Mouse (Mus musculus): ENCODE data around the gene Psmd13.

The Psmd13 gene

GRCm38 (mm10) chr7:140848591-140848990 lies 33.2 kb upstream of the Psmd13 start:
- TF ChIP-seq GATA4 (IDR thresholded peaks at IDR 0.05; ENCODE audit: insufficient replicate concordance, low read length), result no peak

- TF ChIP-seq GATA4 (IDR thresholded peaks at IDR 0.05; ENCODE audit: insufficient replicate concordance, low read length), result no peak
Measured at GRCm38 (mm10) chr7:140851916-140852315, 29.9 kb upstream of the Psmd13 start.

- no peak for TF ChIP-seq GATA4 (IDR thresholded peaks at IDR 0.05; ENCODE audit: insufficient replicate concordance, low read length)
Measured at GRCm38 (mm10) chr7:140853386-140853785, 28.4 kb upstream of the Psmd13 start.

- TF ChIP-seq GATA4 (IDR thresholded peaks at IDR 0.05; ENCODE audit: insufficient replicate concordance, low read length), result no peak
Measured at GRCm38 (mm10) chr7:140854483-140854882, 27.3 kb upstream of the Psmd13 start.

GRCm38 (mm10) chr7:140855181-140855580 lies 26.6 kb upstream of the Psmd13 start:
- TF ChIP-seq GATA4 (IDR thresholded peaks at IDR 0.05; ENCODE audit: insufficient replicate concordance, low read length), result no peak

GRCm38 (mm10) chr7:140855860-140856784 lies 25.6 kb upstream of the Psmd13 start, which contains the start of gene Gm45785:
Gm45785 (minus strand) TSS chr7:140856331.
- no peak for TF ChIP-seq GATA4 (IDR thresholded peaks at IDR 0.05; ENCODE audit: insufficient replicate concordance, low read length)

- TF ChIP-seq GATA4 (IDR thresholded peaks at IDR 0.05; ENCODE audit: insufficient replicate concordance, low read length), result peak; percentile 33; the same call in 1 of the 2 replicates
Measured at GRCm38 (mm10) chr7:140856785-140857549, 24.8 kb upstream of the Psmd13 start, which contains the start of gene Ric8a. Ric8a (plus strand) TSS chr7:140856957.

- no peak for TF ChIP-seq GATA4 (IDR thresholded peaks at IDR 0.05; ENCODE audit: insufficient replicate concordance, low read length)
Measured at GRCm38 (mm10) chr7:140857550-140858505, 23.9 kb upstream of the Psmd13 start, which contains the start of gene Bet1l. Bet1l (minus strand) TSS chr7:140857577.

- no peak for TF ChIP-seq GATA4 (IDR thresholded peaks at IDR 0.05; ENCODE audit: insufficient replicate concordance, low read length)
Measured at GRCm38 (mm10) chr7:140858746-140859145, 23.0 kb upstream of the Psmd13 start.

- TF ChIP-seq GATA4 (IDR thresholded peaks at IDR 0.05; ENCODE audit: insufficient replicate concordance, low read length), result no peak
Measured at GRCm38 (mm10) chr7:140859997-140860396, 21.8 kb upstream of the Psmd13 start.

- no peak for TF ChIP-seq GATA4 (IDR thresholded peaks at IDR 0.05; ENCODE audit: insufficient replicate concordance, low read length)
Measured at GRCm38 (mm10) chr7:140860728-140861127, 21.0 kb upstream of the Psmd13 start.

- no peak for TF ChIP-seq GATA4 (IDR thresholded peaks at IDR 0.05; ENCODE audit: insufficient replicate concordance, low read length)
Measured at GRCm38 (mm10) chr7:140864761-140865160, 17.0 kb upstream of the Psmd13 start.

GRCm38 (mm10) chr7:140874224-140874623 lies 7.5 kb upstream of the Psmd13 start:
- no peak for TF ChIP-seq GATA4 (IDR thresholded peaks at IDR 0.05; ENCODE audit: insufficient replicate concordance, low read length)

- TF ChIP-seq GATA4 (IDR thresholded peaks at IDR 0.05; ENCODE audit: insufficient replicate concordance, low read length), result no peak
Measured at GRCm38 (mm10) chr7:140877364-140877763, 4.4 kb upstream of the Psmd13 start.

GRCm38 (mm10) chr7:140879355-140879754 lies 2.4 kb upstream of the Psmd13 start:
- no peak for TF ChIP-seq GATA4 (IDR thresholded peaks at IDR 0.05; ENCODE audit: insufficient replicate concordance, low read length)
